Mouse (Mus musculus) right cerebral cortex, postnatal 36 days (tissue): ENCODE measurements around the gene Grid2.

ENCODE experiments used
- DNase-seq, 2 experiments: peaks; one replicate each; pipeline ENCODE4 v3.0.0; 2022; ENCODE audit warnings: low spot score in 2 of 2, mixed read lengths in 1 of 2

Gene Grid2

GRCm38 (mm10) chr6:63609570-63609969, 353.9 kb downstream of the Grid2 start:
- no peak for DNase-seq

- DNase-seq, result no peak
Measured at GRCm38 (mm10) chr6:63635970-63636369, 380.3 kb downstream of the Grid2 start.

GRCm38 (mm10) chr6:63659423-63659822, 403.7 kb downstream of the Grid2 start:
- DNase-seq, result no peak

- DNase-seq, result no peak
Measured at GRCm38 (mm10) chr6:63685689-63686088, 430.0 kb downstream of the Grid2 start.

GRCm38 (mm10) chr6:63701684-63702083, 446.0 kb downstream of the Grid2 start:
- no peak for DNase-seq

- no peak for DNase-seq
Measured at GRCm38 (mm10) chr6:63733740-63734139, 478.1 kb downstream of the Grid2 start.

GRCm38 (mm10) chr6:63762535-63762934, 506.9 kb downstream of the Grid2 start:
- DNase-seq, result no peak

- no peak for DNase-seq
Measured at GRCm38 (mm10) chr6:63794679-63795078, 539.0 kb downstream of the Grid2 start.

GRCm38 (mm10) chr6:63820236-63820635, 564.6 kb downstream of the Grid2 start:
- DNase-seq, result no peak

- peak in 1 of 2 experiments; percentile 4 for DNase-seq
Measured at GRCm38 (mm10) chr6:63862628-63863027, 607.0 kb downstream of the Grid2 start.

- DNase-seq, result no peak
Measured at GRCm38 (mm10) chr6:63877088-63877764, 621.5 kb downstream of the Grid2 start.

GRCm38 (mm10) chr6:63877765-63878345, 622.2 kb downstream of the Grid2 start:
- DNase-seq, result no peak

GRCm38 (mm10) chr6:63894714-63895113, 639.0 kb downstream of the Grid2 start:
- DNase-seq, result no peak

- no peak for DNase-seq
Measured at GRCm38 (mm10) chr6:63898171-63898570, 642.5 kb downstream of the Grid2 start.

- no peak for DNase-seq
Measured at GRCm38 (mm10) chr6:63917035-63917570, 661.4 kb downstream of the Grid2 start.

GRCm38 (mm10) chr6:63921951-63922350, 666.3 kb downstream of the Grid2 start:
- no peak for DNase-seq

- no peak for DNase-seq
Measured at GRCm38 (mm10) chr6:63931201-63931600, 675.5 kb downstream of the Grid2 start.

GRCm38 (mm10) chr6:63946721-63947120, 691.0 kb downstream of the Grid2 start:
- DNase-seq, result no peak

- DNase-seq, result no peak
Measured at GRCm38 (mm10) chr6:63963789-63964188, 708.1 kb downstream of the Grid2 start.

- DNase-seq, result no peak
Measured at GRCm38 (mm10) chr6:63964269-63964668, 708.6 kb downstream of the Grid2 start.

GRCm38 (mm10) chr6:63964735-63965134, 709.1 kb downstream of the Grid2 start:
- no peak for DNase-seq

GRCm38 (mm10) chr6:64046084-64046483, 790.4 kb downstream of the Grid2 start:
- DNase-seq, result no peak

GRCm38 (mm10) chr6:64046732-64047131, 791.1 kb downstream of the Grid2 start:
- no peak for DNase-seq
